Mouse (Mus musculus) embryonic stem cell, embryonic (primary cell): ENCODE data around the gene BC048562.

Experiments
- CTCF ChIA-PET, 4 experiments: fragments of 300-600 bp in 2 of 4; fragments of 350-600 bp in 2 of 4; sonication (Branson Sonifier 250); formaldehyde crosslinking; loops; one replicate each; lab custom pipeline; 2022; ENCODE audit warnings: inconsistent platforms in 2 of 4; lab: Charles Lee
- POLR2A ChIA-PET, 4 experiments: fragments of 300-600 bp in 2 of 4; fragments of 350-600 bp in 2 of 4; sonication (Branson Sonifier 250); formaldehyde crosslinking; loops; one replicate each; lab custom pipeline; 2022; ENCODE audit warnings: antibody characterized with exemption in 4 of 4, inconsistent platforms in 1 of 4; lab: Charles Lee

The BC048562 gene

GRCm38 (mm10) chr9:108480813-108481519, 44.7 kb downstream of the BC048562 start:
- ChIA-PET CTCF (interaction anchor here in 2 of 4 experiments (0.7 to 1.2 kb wide), 2 partner anchors 28 kb away, joined by 3 read pairs; no protein-coding TSS in a partner anchor), POLR2A (interaction anchor here in 3 of 4 experiments (0.6 to 6.6 kb wide), 19 partner anchors 8 to 212 kb away, joined by 3 to 70 read pairs (median 7); partner anchors contain the start of genes Qrich1 (in 3 of the 3), Usp19 (in 3 of the 3), Qars (in 2 of the 3) and Ccdc71 (in 1 of the 3))

- CTCF ChIA-PET = no interaction called here
- POLR2A ChIA-PET = interaction anchor here in 3 of 4 experiments (0.6 to 6.6 kb wide), 13 partner anchors 8 to 176 kb away, joined by 3 to 70 read pairs (median 10); partner anchors contain the start of genes Usp19 (in 3 of the 3), Qars (in 2 of the 3), Qrich1 (in 2 of the 3) and Ccdc71 (in 1 of the 3)
Observed at GRCm38 (mm10) chr9:108481520-108482210, 45.4 kb downstream of the BC048562 start.

- CTCF ChIA-PET = no interaction called here
- POLR2A ChIA-PET = interaction anchor here in 2 of 4 experiments (1.0 to 6.6 kb wide), 4 partner anchors 9 to 222 kb away, joined by 3 to 70 read pairs (median 22); partner anchors contain the start of genes Ccdc71 (in 1 of the 2), Impdh2 (in 1 of the 2), Klhdc8b (in 1 of the 2) and Usp19 (in 1 of the 2)
Observed at GRCm38 (mm10) chr9:108483051-108483790, 46.9 kb downstream of the BC048562 start.

- ChIA-PET CTCF (no interaction called here), POLR2A (no interaction called here)
Observed at GRCm38 (mm10) chr9:108484021-108484420, 47.7 kb downstream of the BC048562 start.

GRCm38 (mm10) chr9:108485301-108485875, 49.1 kb downstream of the BC048562 start:
- CTCF ChIA-PET = no interaction called here
- POLR2A ChIA-PET = no interaction called here

GRCm38 (mm10) chr9:108486973-108487530, 50.8 kb downstream of the BC048562 start:
- POLR2A ChIA-PET = interaction anchor here in 2 of 4 experiments (1.1 to 1.2 kb wide), 3 partner anchors 21 to 148 kb away, joined by 3 read pairs; partner anchors contain the start of genes Gpx1 (in 1 of the 2) and Qars (in 1 of the 2)
- CTCF ChIA-PET = no interaction called here

GRCm38 (mm10) chr9:108488403-108488802, 52.1 kb downstream of the BC048562 start:
- ChIA-PET POLR2A (interaction anchor here in 3 of 4 experiments (0.8 to 8.3 kb wide), 10 partner anchors 8 to 36 kb away, joined by 3 to 70 read pairs (median 3); partner anchors contain the start of genes Lamb2 (in 2 of the 3), Qars (in 1 of the 3) and Qrich1 (in 1 of the 3)), CTCF (no interaction called here)

GRCm38 (mm10) chr9:108489215-108489614, 52.9 kb downstream of the BC048562 start:
- ChIA-PET POLR2A (interaction anchor here in 2 of 4 experiments (0.8 to 8.3 kb wide), 12 partner anchors 9 to 71 kb away, joined by 3 to 70 read pairs (median 8); partner anchors contain the start of genes Lamb2 (in 2 of the 2), Qars (in 2 of the 2), Impdh2 (in 1 of the 2) and Qrich1 (in 1 of the 2)), CTCF (interaction anchor here in 1 of 4 experiments (2.8 kb wide), 1 partner anchor 37 kb away, joined by 8 read pairs; no protein-coding TSS in a partner anchor)

GRCm38 (mm10) chr9:108489702-108490558, 53.6 kb downstream of the BC048562 start:
- CTCF ChIA-PET = interaction anchor here (0.6 to 2.8 kb wide), 11 partner anchors 20 to 364 kb away, joined by 3 to 12 read pairs (median 3); partner anchors contain the start of genes 1700102P08Rik (in 1 of the 4), Ndufaf3 (in 1 of the 4) and Wdr6 (in 1 of the 4)
- POLR2A ChIA-PET = interaction anchor here (0.7 to 8.3 kb wide), 70 partner anchors 9 to 502 kb away, joined by 3 to 70 read pairs (median 5); partner anchors contain the start of genes Lamb2 (in 4 of the 4), Qars (in 4 of the 4), Qrich1 (in 4 of the 4) and Dalrd3 (in 3 of the 4)

GRCm38 (mm10) chr9:108490559-108491285, 54.4 kb downstream of the BC048562 start, which contains the start of gene Usp19:
Usp19 (plus strand) TSS chr9:108490602.
- ChIA-PET CTCF (interaction anchor here in 3 of 4 experiments (0.6 to 2.8 kb wide), 11 partner anchors 9 to 363 kb away, joined by 3 to 9 read pairs (median 3); partner anchors contain the start of genes 1700102P08Rik (in 1 of the 3), Ndufaf3 (in 1 of the 3) and Wdr6 (in 1 of the 3)), POLR2A (interaction anchor here (0.6 to 8.3 kb wide), 70 partner anchors 9 to 501 kb away, joined by 3 to 70 read pairs (median 5); partner anchors contain the start of genes Lamb2 (in 4 of the 4), Qars (in 4 of the 4), Qrich1 (in 4 of the 4) and Dalrd3 (in 3 of the 4))

GRCm38 (mm10) chr9:108491286-108491580, 55.0 kb downstream of the BC048562 start:
- ChIA-PET POLR2A (interaction anchor here in 3 of 4 experiments (1.0 to 8.3 kb wide), 15 partner anchors 9 to 180 kb away, joined by 3 to 70 read pairs (median 9); partner anchors contain the start of genes Lamb2 (in 2 of the 3), Qars (in 2 of the 3), Qrich1 (in 2 of the 3) and Ndufaf3 (in 1 of the 3)), CTCF (interaction anchor here in 2 of 4 experiments (1.2 to 2.8 kb wide), 3 partner anchors 8 to 39 kb away, joined by 3 to 8 read pairs (median 3); no protein-coding TSS in a partner anchor)

- CTCF ChIA-PET = no interaction called here
- POLR2A ChIA-PET = interaction anchor here in 3 of 4 experiments (0.5 to 8.3 kb wide), 12 partner anchors 8 to 181 kb away, joined by 3 to 70 read pairs (median 5); partner anchors contain the start of genes Qars (in 2 of the 3), Qrich1 (in 2 of the 3) and Lamb2 (in 1 of the 3)
Observed at GRCm38 (mm10) chr9:108492043-108492750, 55.9 kb downstream of the BC048562 start.

GRCm38 (mm10) chr9:108493246-108493645, 57.0 kb downstream of the BC048562 start:
- CTCF ChIA-PET = interaction anchor here in 2 of 4 experiments (0.6 to 0.7 kb wide), 2 partner anchors 32 to 97 kb away, joined by 3 read pairs; no protein-coding TSS in a partner anchor
- POLR2A ChIA-PET = interaction anchor here in 3 of 4 experiments (0.5 to 8.3 kb wide), 10 partner anchors 11 to 67 kb away, joined by 3 to 70 read pairs (median 6); partner anchors contain the start of genes Qrich1 (in 2 of the 3), Impdh2 (in 1 of the 3), Lamb2 (in 1 of the 3) and Qars (in 1 of the 3)
